Mouse (Mus musculus) lung, adult 2 months (tissue): Measurements from ENCODE around the gene Hyal1.

Experiments
- CTCF ChIP-seq: fragments of 200-500 bp; IDR thresholded peaks from 2 replicates; pipeline ENCODE4 v1.5.1; 2011; ENCODE audit warnings: mild to moderate bottlenecking, low read length, control low read depth; ENCODE audit not compliant: insufficient read depth
- POLR2A ChIP-seq: fragments of 200-500 bp; IDR thresholded peaks from 2 replicates; pipeline ENCODE4 v1.6.1; 2011; ENCODE audit warnings: low read depth, mild to moderate bottlenecking, control low read depth, low read length, borderline replicate concordance; ENCODE audit errors: extremely low read depth

- TF ChIP-seq POLR2A, result no peak
- TF ChIP-seq CTCF, result no peak
Measured at GRCm38 (mm10) chr9:107551890-107552355, 24.8 kb upstream of the Hyal1 start.
